Mouse (Mus musculus) heart, postnatal 36 days (tissue): Measurements from ENCODE around the gene Hoxd9. TPM values are rescaled to one million over a fixed set of nuclear protein-coding genes. Genes with fewer than 3 reads are reported as not detected.

Source experiments
- DNase-seq, 2 experiments: peaks; one replicate each; pipeline ENCODE4 v3.0.0; 2021 to 2022
- intact Hi-C: fragments of 180-260 bp; cut with DNase I; formaldehyde crosslinking; loops from one replicate; pipeline ENCODE4 v1.15.1; 2025
- total RNA-seq, 2 experiments: library from RNA; stranded (reverse); gene quantifications; 2 replicates each; pipeline ENCODE4 v1.2.3; 2021

Gene Hoxd9
- total RNA-seq, 2 experiments from 2014 or later = 0.36 to 0.41 TPM

GRCm38 (mm10) chr2:74681594-74682531, 15.7 kb upstream of the Hoxd9 start:
- no peak for DNase-seq
- intact Hi-C loops = no loop called here

- intact Hi-C loops = no loop called here
Observed at GRCm38 (mm10) chr2:74682796-74683195, 14.7 kb upstream of the Hoxd9 start.

GRCm38 (mm10) chr2:74683471-74683951, 14.0 kb upstream of the Hoxd9 start:
- no peak for DNase-seq
- intact Hi-C loops = no loop called here

More at GRCm38 (mm10) chr2:74682796-74683195, 14.7 kb upstream of the Hoxd9 start:
- DNase-seq = no peak

GRCm38 (mm10) chr2:74684106-74684505, 13.4 kb upstream of the Hoxd9 start:
- intact Hi-C loops = no loop called here
- no peak for DNase-seq

- intact Hi-C loops = no loop called here
- DNase-seq = no peak
Observed at GRCm38 (mm10) chr2:74685059-74685603, 12.4 kb upstream of the Hoxd9 start.

GRCm38 (mm10) chr2:74686301-74686987, 11.1 kb upstream of the Hoxd9 start:
- peak in 1 of 2 experiments; percentile 61 for DNase-seq
- intact Hi-C loops = no loop called here

- DNase-seq = no peak
- intact Hi-C loops = no loop called here
Observed at GRCm38 (mm10) chr2:74686988-74687697, 10.4 kb upstream of the Hoxd9 start.

- no peak for DNase-seq
- intact Hi-C loops = no loop called here
Observed at GRCm38 (mm10) chr2:74687698-74688555, 9.6 kb upstream of the Hoxd9 start.

GRCm38 (mm10) chr2:74688795-74689573, 8.5 kb upstream of the Hoxd9 start:
- no peak for DNase-seq
- intact Hi-C loops = no loop called here

GRCm38 (mm10) chr2:74689574-74690337, 7.8 kb upstream of the Hoxd9 start:
- no peak for DNase-seq
- intact Hi-C loops = loop anchor here (10.0 kb wide), 1 partner anchor 1415 kb away; the partner anchor contains the start of gene Sp9

GRCm38 (mm10) chr2:74690338-74690716, 7.2 kb upstream of the Hoxd9 start:
- no peak for DNase-seq
- intact Hi-C loops = loop anchor here (10.0 kb wide), 1 partner anchor 1416 kb away; the partner anchor contains the start of gene Sp9

GRCm38 (mm10) chr2:74691022-74691951, 6.2 kb upstream of the Hoxd9 start, which contains the start of gene Hoxd10:
Hoxd10 (plus strand) TSS chr2:74691924.
- DNase-seq = no peak
- intact Hi-C loops = loop anchor here (10.0 kb wide), 1 partner anchor 1416 kb away; the partner anchor contains the start of gene Sp9

- intact Hi-C loops = loop anchor here (10.0 kb wide), 1 partner anchor 1417 kb away; the partner anchor contains the start of gene Sp9
- DNase-seq = no peak
Observed at GRCm38 (mm10) chr2:74691995-74692807, 5.3 kb upstream of the Hoxd9 start.

GRCm38 (mm10) chr2:74692808-74693431, 4.6 kb upstream of the Hoxd9 start:
- intact Hi-C loops = loop anchor here (10.0 kb wide), 1 partner anchor 1418 kb away; the partner anchor contains the start of gene Sp9
- no peak for DNase-seq

- intact Hi-C loops = loop anchor here (10.0 kb wide), 1 partner anchor 1419 kb away; the partner anchor contains the start of gene Sp9
- no peak for DNase-seq
Observed at GRCm38 (mm10) chr2:74693432-74693827, 4.1 kb upstream of the Hoxd9 start.
